Mouse (Mus musculus) heart, postnatal 0 days (tissue): ENCODE measurements around the gene Prr5l.

ENCODE experiments used
- CTCF ChIP-seq: IDR thresholded peaks from 2 replicates; pipeline ENCODE4 v1.5.1; 2016; ENCODE audit warnings: antibody characterized with exemption, control low read depth, low read depth
- EP300 ChIP-seq: IDR thresholded peaks from 2 replicates; pipeline ENCODE4 v1.6.1; 2016; ENCODE audit warnings: antibody characterized with exemption, low read depth

DNA sequence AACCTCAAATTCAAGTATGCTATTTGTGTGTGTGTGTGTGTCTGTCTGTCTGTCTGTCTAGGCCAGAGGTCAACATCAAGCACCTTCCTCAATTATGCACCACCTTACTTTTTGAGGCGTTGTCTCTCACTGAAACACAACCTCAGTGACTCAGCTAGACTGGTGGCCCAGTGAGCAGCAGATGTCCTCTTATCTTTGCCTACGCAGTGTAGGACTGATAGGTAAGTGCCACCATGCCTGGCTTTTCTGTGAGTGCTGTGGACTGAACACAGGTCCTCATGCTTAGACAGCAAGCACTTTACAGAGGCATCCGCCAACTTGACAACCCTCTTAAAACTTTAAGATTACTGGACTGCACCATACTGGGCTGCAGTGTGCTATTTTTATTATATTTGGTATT, 214.1 kb downstream of the Prr5l start:
- TF ChIP-seq EP300 (no peak), CTCF (no peak)
